Mouse (Mus musculus) cortical plate, adult 2 months (tissue): ENCODE data around the gene Scap.

Source experiments
- CTCF ChIP-seq: fragments of 200-500 bp; IDR thresholded peaks from 2 replicates; pipeline ENCODE4 v1.5.1; 2011; ENCODE audit warnings: mild to moderate bottlenecking, control low read depth, low read length; ENCODE audit not compliant: insufficient read depth; ENCODE audit errors: extremely low read depth
- POLR2A ChIP-seq: fragments of 200-500 bp; IDR thresholded peaks from 2 replicates; pipeline ENCODE4 v1.6.1; 2011; ENCODE audit warnings: mild to moderate bottlenecking, low read length, control low read depth; ENCODE audit not compliant: insufficient read depth; ENCODE audit errors: extremely low read depth

GRCm38 (mm10) chr9:110322972-110323371 is 10.1 kb upstream of the Scap start:
- TF ChIP-seq CTCF, result no peak
- TF ChIP-seq POLR2A, result no peak
